Mouse (Mus musculus) heart, embryonic 16.5 days (tissue): ENCODE measurements at regions not wholly inside any gene's neighbourhood (a gene's known extent, or its start where the extent isn't known, plus 50 kb on each side); places are given as distances from the start of the nearest gene placed in this dataset.

Source experiments
- ATAC-seq: fragments of 200-750 bp; cut with Nextera tagmentation; replicated peaks from 2 replicates; pipeline ENCODE4 v1.8.0; 2017; ENCODE audit warnings: moderate number of reproducible peaks; ENCODE audit not compliant: insufficient read depth, low FRiP score; ENCODE audit errors: extremely low read depth
- H3K27ac ChIP-seq: fragments of 300-500 bp; sonication (generic); 2 replicates; pipeline ENCODE4 v1.5.1; 2014; ENCODE audit warnings: mild to moderate bottlenecking, low read length, control low read depth, moderate library complexity
- H3K27me3 ChIP-seq: fragments of 300-500 bp; sonication (generic); 2 replicates; pipeline ENCODE4 v1.6.1; 2014; ENCODE audit warnings: low read length, mixed read lengths; ENCODE audit not compliant: control insufficient read depth, insufficient read depth
- H3K36me3 ChIP-seq: fragments of 300-500 bp; sonication (generic); 2 replicates; pipeline ENCODE4 v1.6.1; 2014; ENCODE audit not compliant: control insufficient read depth, insufficient read depth
- H3K4me1 ChIP-seq: fragments of 300-500 bp; sonication (generic); 2 replicates; pipeline ENCODE4 v1.6.1; 2014; ENCODE audit warnings: low read length, mixed read lengths; ENCODE audit not compliant: control insufficient read depth, insufficient read depth
- H3K4me2 ChIP-seq: fragments of 300-500 bp; sonication (generic); 2 replicates; pipeline ENCODE4 v1.6.1; 2014; ENCODE audit warnings: low read depth, mild to moderate bottlenecking, control low read depth, low read length
- H3K4me3 ChIP-seq: fragments of 300-500 bp; sonication (generic); 2 replicates; pipeline ENCODE4 v1.5.1; 2014; ENCODE audit warnings: mild to moderate bottlenecking, control low read depth, low read length
- H3K9ac ChIP-seq: fragments of 300-500 bp; sonication (generic); 2 replicates; pipeline ENCODE4 v1.6.1; 2014; ENCODE audit warnings: low read length, control low read depth
- H3K9me3 ChIP-seq: fragments of 300-500 bp; sonication (generic); replicated peaks from 2 replicates; pipeline ENCODE4 v1.6.1; 2016; ENCODE audit warnings: low read length; ENCODE audit not compliant: control insufficient read depth
- WGBS: fragments of 180-500 bp; shearing (Covaris S2); extraction: QIAGEN DNeasy Blood & Tissue Kit; methylation state at CpG from one replicate; pipeline ENCODE4 v1.1.7; 2014; 5-methylcytosine and 5-hydroxymethylcytosine counted together

GRCm38 (mm10) chr17:88165811-88166210 is 100.7 kb upstream of the Fbxo11 start:
- Histone ChIP-seq H3K27me3 (no peaks in the 10 kb centered on the region), H3K4me2 (no peak overlapping the region), H3K4me3 (no peak overlapping the region), H3K9ac (no peak overlapping the region), H3K4me1 (no peaks in the 10 kb centered on the region), H3K9me3 (no peaks in the 10 kb centered on the region), H3K27ac (no peak overlapping the region), H3K36me3 (no peaks in the 10 kb centered on the region)
- ATAC-seq = no peak
- WGBS = 84% methylated on average over 6 of the region's 6 CpGs

GRCm38 (mm10) chr17:88168262-88169096 is 103.4 kb upstream of the Fbxo11 start:
- Histone ChIP-seq H3K4me3 (no peak overlapping the region), H3K27me3 (no peaks in the 10 kb centered on the region), H3K27ac (no peak overlapping the region), H3K4me1 (no peaks in the 10 kb centered on the region), H3K9ac (no peak overlapping the region), H3K9me3 (peaks cover 2% of the 10 kb centered on the region; the same call in 1 of the 2 replicates), H3K36me3 (no peaks in the 10 kb centered on the region), H3K4me2 (no peak overlapping the region)
- WGBS = 69% methylated on average over 8 of the region's 8 CpGs
- ATAC-seq = no peak

GRCm38 (mm10) chr17:88171606-88172005 is 106.5 kb upstream of the Fbxo11 start:
- peaks cover 4% of the 10 kb centered on the region; the same call in 1 of the 2 replicates for H3K9me3 ChIP-seq
- no peak overlapping the region for H3K9ac ChIP-seq
- no peak for ATAC-seq
- H3K4me1 ChIP-seq = no peaks in the 10 kb centered on the region
- no peak overlapping the region for H3K27ac ChIP-seq
- no peaks in the 10 kb centered on the region for H3K36me3 ChIP-seq
- H3K4me2 ChIP-seq = no peak overlapping the region
- no peaks in the 10 kb centered on the region for H3K27me3 ChIP-seq
- 72% methylated on average over 3 of the region's 3 CpGs for WGBS
- H3K4me3 ChIP-seq = no peak overlapping the region

GRCm38 (mm10) chr17:88173354-88174032 is 108.4 kb upstream of the Fbxo11 start:
- Histone ChIP-seq H3K27ac (no peak overlapping the region), H3K36me3 (no peaks in the 10 kb centered on the region), H3K9ac (no peak overlapping the region), H3K4me2 (no peak overlapping the region), H3K9me3 (peaks cover 4% of the 10 kb centered on the region; the same call in 1 of the 2 replicates), H3K4me3 (no peak overlapping the region), H3K27me3 (no peaks in the 10 kb centered on the region), H3K4me1 (no peaks in the 10 kb centered on the region)
- 53% methylated on average over 4 of the region's 4 CpGs for WGBS
- no peak for ATAC-seq

- Histone ChIP-seq H3K4me2 (no peak overlapping the region; the same call in 1 of the 2 replicates), H3K36me3 (no peaks in the 10 kb centered on the region), H3K4me1 (no peaks in the 10 kb centered on the region), H3K4me3 (no peak overlapping the region), H3K27ac (no peak overlapping the region), H3K9ac (no peak overlapping the region), H3K27me3 (no peaks in the 10 kb centered on the region), H3K9me3 (peaks cover 4% of the 10 kb centered on the region; the same call in 1 of the 2 replicates)
- no peak for ATAC-seq
- 74% methylated on average over 10 of the region's 10 CpGs for WGBS
Observed at GRCm38 (mm10) chr17:88174242-88174679, 109.2 kb upstream of the Fbxo11 start.

GRCm38 (mm10) chr17:88175951-88176623 is 111.0 kb upstream of the Fbxo11 start:
- no peak overlapping the region for H3K4me2 ChIP-seq
- WGBS = 65% methylated on average over 4 of the region's 4 CpGs
- H3K27me3 ChIP-seq = no peaks in the 10 kb centered on the region
- no peak overlapping the region for H3K9ac ChIP-seq
- ATAC-seq = no peak
- no peaks in the 10 kb centered on the region for H3K4me1 ChIP-seq
- no peak overlapping the region for H3K27ac ChIP-seq
- peaks cover 4% of the 10 kb centered on the region; the same call in 1 of the 2 replicates for H3K9me3 ChIP-seq
- no peak overlapping the region for H3K4me3 ChIP-seq
- H3K36me3 ChIP-seq = no peaks in the 10 kb centered on the region

- Histone ChIP-seq H3K4me1 (no peaks in the 10 kb centered on the region), H3K4me3 (no peak overlapping the region), H3K36me3 (no peaks in the 10 kb centered on the region), H3K9me3 (no peaks in the 10 kb centered on the region), H3K4me2 (no peak overlapping the region), H3K9ac (no peak overlapping the region), H3K27ac (no peak overlapping the region), H3K27me3 (no peaks in the 10 kb centered on the region)
- ATAC-seq = no peak
- 67% methylated on average over 5 of the region's 5 CpGs for WGBS
Observed at GRCm38 (mm10) chr17:88190735-88191134, 125.6 kb upstream of the Fbxo11 start.

- H3K27me3 ChIP-seq = no peaks in the 10 kb centered on the region
Observed at GRCm38 (mm10) chr17:88191444-88191843, 126.4 kb upstream of the Fbxo11 start.

More at GRCm38 (mm10) chr17:88191444-88191843, 126.4 kb upstream of the Fbxo11 start:
- ATAC-seq = no peak
- 58% methylated on average over 2 of the region's 2 CpGs for WGBS
- no peaks in the 10 kb centered on the region for H3K9me3 ChIP-seq
- H3K9ac ChIP-seq = no peak overlapping the region
- H3K4me3 ChIP-seq = no peak overlapping the region
- no peak overlapping the region for H3K4me2 ChIP-seq
- no peaks in the 10 kb centered on the region for H3K36me3 ChIP-seq
- no peaks in the 10 kb centered on the region for H3K4me1 ChIP-seq
- H3K27ac ChIP-seq = no peak overlapping the region
